Mouse (Mus musculus) intestine, postnatal 0 days (tissue): ENCODE data around the gene Vps9d1. TPM values are rescaled to one million over a fixed set of nuclear protein-coding genes. Genes with fewer than 3 reads are reported as not detected.
"Not testable (repeated sequence)": the region's sequence is repeated elsewhere in the genome, so short reads cannot be mapped to it uniquely, and the experiment has no call there.

ENCODE experiments used
- ATAC-seq: fragments of 200-750 bp; cut with Nextera tagmentation; 2 replicates; pipeline ENCODE4 v1.8.0; 2017; ENCODE audit warnings: mild to moderate bottlenecking, moderate TSS enrichment, moderate library complexity
- H3K27ac ChIP-seq: fragments of 300-500 bp; sonication (generic); 2 replicates; pipeline ENCODE4 v1.5.1; 2014; ENCODE audit warnings: mild to moderate bottlenecking, low read depth, low read length, moderate library complexity
- H3K27me3 ChIP-seq: fragments of 300-500 bp; sonication (generic); replicated peaks from 2 replicates; pipeline ENCODE4 v1.6.1; 2014; ENCODE audit warnings: low read length, mixed read lengths; ENCODE audit not compliant: control insufficient read depth, insufficient read depth
- H3K36me3 ChIP-seq: fragments of 300-500 bp; sonication (generic); 2 replicates; pipeline ENCODE4 v1.6.1; 2014; ENCODE audit warnings: mild to moderate bottlenecking, moderate library complexity; ENCODE audit not compliant: control insufficient read depth, insufficient read depth
- H3K4me1 ChIP-seq: fragments of 300-500 bp; sonication (generic); replicated peaks from 2 replicates; pipeline ENCODE4 v1.6.1; 2014; ENCODE audit warnings: antibody characterized with exemption, low read length, mixed read lengths; ENCODE audit not compliant: control insufficient read depth, insufficient read depth
- H3K4me2 ChIP-seq: fragments of 300-500 bp; sonication (generic); replicated peaks from 2 replicates; pipeline ENCODE4 v1.6.1; 2014; ENCODE audit warnings: low read depth, mild to moderate bottlenecking, moderate library complexity
- H3K4me3 ChIP-seq: fragments of 300-500 bp; sonication (generic); 2 replicates; pipeline ENCODE4 v1.5.1; 2014; ENCODE audit warnings: low read depth, low read length
- H3K9ac ChIP-seq: fragments of 300-500 bp; sonication (generic); 2 replicates; pipeline ENCODE4 v1.6.1; 2014; ENCODE audit warnings: mild to moderate bottlenecking, low read depth, low read length
- H3K9me3 ChIP-seq: fragments of 300-500 bp; sonication (generic); 2 replicates; pipeline ENCODE4 v1.6.1; 2016; ENCODE audit warnings: mixed run types; ENCODE audit not compliant: control insufficient read depth
- CTCF ChIP-seq: sonication (generic); IDR thresholded peaks from 2 replicates; pipeline ENCODE4 v1.5.1; 2016; ENCODE audit warnings: low read depth, mild to moderate bottlenecking, control low read depth, antibody characterized with exemption, moderate library complexity
- WGBS: fragments of 180-500 bp; shearing (Covaris S2); extraction: QIAGEN DNeasy Blood & Tissue Kit; methylation state at CpG from one replicate; pipeline ENCODE4 v1.1.7; 2014; 5-methylcytosine and 5-hydroxymethylcytosine counted together
- polyA plus RNA-seq: library from polyadenylated mRNA; unstranded; fragments of >200 nt; fragmentation: Nextera tagmentation; extraction: Ambion mirVana; gene quantifications from 2 replicates; pipeline ENCODE4 v1.2.1, GENCODE M21; 2015

Vps9d1 gene
- polyA plus RNA-seq, 1 experiment from 2014 or later, result 7.1 TPM

DNA sequence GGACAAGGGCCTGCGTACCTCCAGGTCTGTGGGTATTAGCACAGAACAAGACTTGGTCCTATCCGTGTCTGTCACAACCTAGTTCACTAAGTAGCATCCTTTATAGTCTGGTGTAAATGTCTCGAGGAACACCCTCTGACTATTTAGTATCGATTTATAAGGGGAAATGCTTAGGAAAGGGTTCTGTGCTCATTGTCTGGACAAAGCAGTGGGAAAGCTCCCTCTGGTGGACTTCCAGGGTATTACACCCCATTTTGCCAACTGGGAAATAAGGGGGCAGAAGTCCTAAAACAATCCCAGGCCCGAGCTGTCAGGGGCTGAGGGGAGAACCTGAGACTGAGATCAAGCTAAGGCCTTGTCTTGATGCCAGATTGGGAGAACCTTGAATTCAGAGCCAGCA, 51.9 kb downstream of the Vps9d1 start:
- WGBS, result 27% methylated on average over 5 of the region's 5 CpGs
- peak; percentile 93 for TF ChIP-seq CTCF
- Histone ChIP-seq H3K4me1 (no peaks in the 10 kb centered on the region), H3K27ac (no peak overlapping the region), H3K9me3 (no peaks in the 10 kb centered on the region), H3K36me3 (peaks cover 25% of the 10 kb centered on the region), H3K27me3 (no peaks in the 10 kb centered on the region), H3K4me3 (no peak overlapping the region), H3K9ac (no peak overlapping the region), H3K4me2 (no peak overlapping the region)
- no peak for ATAC-seq

DNA sequence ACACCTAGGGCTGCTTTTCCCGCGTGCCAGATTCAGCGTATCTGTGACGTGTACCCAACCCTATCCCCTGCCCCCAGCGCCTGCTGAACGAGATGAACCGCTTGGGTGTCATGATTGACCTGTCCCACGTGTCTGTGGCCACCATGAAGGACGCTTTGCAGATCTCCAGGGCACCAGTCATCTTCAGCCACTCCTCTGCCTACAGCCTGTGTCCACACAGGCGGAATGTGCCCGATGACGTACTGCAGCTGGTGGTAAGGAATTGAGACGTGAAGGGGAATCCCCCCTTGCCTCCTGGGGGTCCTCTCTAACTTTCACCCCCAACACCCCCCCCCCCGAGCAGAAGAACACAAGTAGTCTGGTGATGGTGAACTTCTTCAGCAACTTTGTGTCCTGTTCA, 54.3 kb downstream of the Vps9d1 start:
- no peak overlapping the region for H3K9ac ChIP-seq
- H3K4me1 ChIP-seq, result no peaks in the 10 kb centered on the region; the same call in 1 of the 2 replicates
- H3K4me2 ChIP-seq, result no peak overlapping the region
- 64% methylated on average over 14 of the region's 14 CpGs for WGBS
- TF ChIP-seq CTCF, result no peak
- no peak for ATAC-seq
- no peaks in the 10 kb centered on the region for H3K9me3 ChIP-seq
- H3K27me3 ChIP-seq, result no peaks in the 10 kb centered on the region
- H3K4me3 ChIP-seq, result no peak overlapping the region
- no peak overlapping the region for H3K27ac ChIP-seq
- peaks cover 5% of the 10 kb centered on the region for H3K36me3 ChIP-seq

DNA sequence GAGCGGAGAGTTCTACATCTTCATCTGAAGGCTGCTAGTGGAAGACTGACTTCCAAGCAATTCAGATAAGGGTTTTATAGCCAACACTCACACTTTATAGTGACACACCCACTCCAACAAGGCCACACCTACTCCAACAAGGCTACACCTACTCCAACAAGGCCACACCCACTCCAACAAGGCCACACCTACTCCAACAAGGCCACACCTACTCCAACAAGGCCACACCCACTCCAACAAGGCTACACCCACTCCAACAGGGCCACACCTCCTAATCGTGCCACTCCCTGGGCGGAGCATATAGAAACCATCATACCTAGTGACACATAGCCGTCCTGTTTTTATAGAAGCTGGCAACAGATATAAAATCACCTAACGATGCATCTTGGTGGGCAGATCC, 57.1 kb downstream of the Vps9d1 start:
- H3K4me1 ChIP-seq, H3K36me3 ChIP-seq, H3K27ac ChIP-seq, H3K9me3 ChIP-seq, H3K9ac ChIP-seq, H3K4me2 ChIP-seq, H3K4me3 ChIP-seq, H3K27me3 ChIP-seq: not testable (repeated sequence)
- peak; percentile 66 for ATAC-seq
- 41% methylated on average over 5 of the region's 5 CpGs for WGBS

DNA sequence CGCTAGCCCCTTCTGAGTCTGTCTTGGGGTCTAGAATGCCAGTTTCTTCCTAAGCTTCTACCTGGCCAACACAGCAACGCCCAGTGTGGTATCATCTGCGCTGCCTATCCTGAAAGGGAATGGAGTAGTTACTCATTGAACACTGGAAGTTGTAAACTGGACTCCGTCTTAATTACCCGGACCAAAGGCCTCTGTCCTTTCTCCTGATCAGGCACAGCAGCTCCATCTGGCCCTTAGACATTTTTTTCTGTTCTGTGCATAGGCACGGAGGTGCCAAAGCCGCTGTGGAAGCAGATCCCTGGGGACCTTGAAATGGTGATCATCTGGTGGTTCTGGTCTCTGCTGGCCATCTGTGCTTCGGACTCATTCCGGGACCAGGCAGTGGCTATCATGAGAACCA, 60.4 kb downstream of the Vps9d1 start:
- Histone ChIP-seq H3K36me3 (no peaks in the 10 kb centered on the region), H3K9ac (no peak overlapping the region), H3K4me3 (no peak overlapping the region), H3K4me2 (peak overlapping the region; percentile 42), H3K4me1 (no peaks in the 10 kb centered on the region; the same call in 1 of the 2 replicates), H3K9me3 (no peaks in the 10 kb centered on the region), H3K27me3 (no peaks in the 10 kb centered on the region), H3K27ac (no peak overlapping the region)
- WGBS, result 53% methylated on average over 9 of the region's 9 CpGs
- ATAC-seq, result no peak
- TF ChIP-seq CTCF, result no peak

Other genes with a start within 250 kb of the Vps9d1 start
- 41.2 and 47.9 TPM in 2 replicates for gene Ankrd11, start 212.1 kb downstream of the Vps9d1 start, polyA plus RNA-seq
- gene Spg7, start 191.4 kb downstream of the Vps9d1 start, polyA plus RNA-seq, result 44.7 and 46.1 TPM in 2 replicates
- 948 and 1,014 TPM in 2 replicates for gene Rpl13, start 152.0 kb downstream of the Vps9d1 start, polyA plus RNA-seq
- gene Cpne7, start 137.0 kb downstream of the Vps9d1 start, polyA plus RNA-seq, result 0.46 and 0.67 TPM in 2 replicates
- gene Sult5a1, start 96.0 kb downstream of the Vps9d1 start, polyA plus RNA-seq, result 3.4 and 3.5 TPM in 2 replicates
- 30.8 and 32.7 TPM in 2 replicates for gene Dpep1, start 68.1 kb downstream of the Vps9d1 start, polyA plus RNA-seq
- 203 TPM in 2 replicates for gene Chmp1a, start 41.6 kb downstream of the Vps9d1 start, polyA plus RNA-seq
- gene Spata33, start 41.5 kb downstream of the Vps9d1 start, polyA plus RNA-seq, result 0.55 and 1.2 TPM in 2 replicates
- gene Cdk10, start 29.5 kb downstream of the Vps9d1 start, polyA plus RNA-seq, result 11.8 and 14.0 TPM in 2 replicates
- gene Spata2l, start 18.1 kb downstream of the Vps9d1 start, polyA plus RNA-seq, result 5.0 TPM in 2 replicates
- 7.2 and 7.4 TPM in 2 replicates for gene Zfp276, start 153 bp downstream of the Vps9d1 start, polyA plus RNA-seq
- gene Fanca, start 64.2 kb upstream of the Vps9d1 start, polyA plus RNA-seq, result 5.3 and 7.8 TPM in 2 replicates
- gene Spire2, start 78.4 kb upstream of the Vps9d1 start, polyA plus RNA-seq, result 1.8 and 2.5 TPM in 2 replicates
- gene Tcf25, start 119.4 kb upstream of the Vps9d1 start, polyA plus RNA-seq, result 147 and 178 TPM in 2 replicates
- gene Mc1r, start 152.8 kb upstream of the Vps9d1 start, polyA plus RNA-seq, result not detected in 2 replicates
- gene Tubb3, start 157.1 kb upstream of the Vps9d1 start, polyA plus RNA-seq, result 22.5 and 23.9 TPM in 2 replicates
- gene Def8, start 169.2 kb upstream of the Vps9d1 start, polyA plus RNA-seq, result 16.6 and 18.4 TPM in 2 replicates
- gene Afg3l1, start 223.6 kb upstream of the Vps9d1 start, polyA plus RNA-seq, result 30.8 and 34.7 TPM in 2 replicates